Mouse (Mus musculus): Measurements from ENCODE around the gene Zfp986.
"Not testable (repeated sequence)": the region's sequence is repeated elsewhere in the genome, so short reads cannot be mapped to it uniquely, and the experiment has no call there.

DNA sequence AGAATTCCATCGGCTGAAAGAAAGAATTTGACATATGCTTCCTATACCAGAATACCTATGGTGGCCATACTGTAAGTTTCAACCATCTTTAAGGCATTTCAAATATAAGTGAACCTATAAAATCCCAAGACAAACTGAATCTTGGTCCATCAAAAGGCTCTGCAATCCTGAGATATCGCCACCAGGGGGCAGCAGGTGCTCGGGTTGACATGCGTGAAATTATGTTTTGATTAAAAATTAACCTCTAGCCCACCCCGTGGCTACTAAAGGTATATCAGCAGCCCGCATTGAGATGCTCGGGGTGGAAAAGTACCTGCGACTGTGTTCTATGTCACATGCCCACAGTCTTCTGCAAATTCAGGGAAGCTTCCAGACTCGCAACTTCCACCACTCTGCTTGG lies 17.2 kb upstream of the Zfp986 start:
- not testable (repeated sequence) for TF ChIP-seq CTCF (IDR thresholded peaks at IDR 0.05; ENCODE audit: borderline replicate concordance, extremely low read depth, insufficient read depth, insufficient read length); POLR2A (IDR thresholded peaks at IDR 0.05; ENCODE audit: borderline replicate concordance, extremely low read depth, insufficient read depth, insufficient read length, poor library complexity, severe bottlenecking)

Measured in brain, embryonic 14.5 days (tissue).